Mouse (Mus musculus) layer of hippocampus, postnatal 25 days (tissue): ENCODE measurements at regions not wholly inside any gene's neighbourhood (a gene's known extent, or its start where the extent isn't known, plus 50 kb on each side); places are given as distances from the start of the nearest gene placed in this dataset.

Experiments used
- DNase-seq, 2 experiments: peaks; one replicate each; pipeline ENCODE4 v3.0.0; 2022; ENCODE audit warnings: mixed read lengths in 2 of 2, low spot score in 1 of 2; ENCODE audit errors: extremely low spot score in 1 of 2

DNA sequence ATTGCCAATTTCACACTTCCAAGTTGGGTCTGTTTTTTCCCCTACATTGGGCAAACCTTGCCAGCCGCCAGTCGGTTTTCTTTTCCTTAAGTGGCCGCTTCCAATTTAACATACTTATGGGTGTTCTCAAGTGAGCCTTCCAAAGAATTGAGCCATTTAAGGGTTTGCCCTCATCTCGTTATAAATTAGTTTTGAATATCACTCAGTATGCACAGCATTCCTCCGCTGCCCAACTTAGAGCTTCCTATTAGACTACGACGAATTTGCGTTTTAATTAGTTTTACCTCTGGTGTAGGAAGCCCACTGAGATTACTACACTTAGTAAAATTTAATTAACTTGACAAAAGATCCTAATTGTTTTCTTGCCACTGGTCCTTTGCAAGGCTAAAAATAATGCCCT, 209.9 kb downstream of the Cdh11 start:
- no peak for DNase-seq

DNA sequence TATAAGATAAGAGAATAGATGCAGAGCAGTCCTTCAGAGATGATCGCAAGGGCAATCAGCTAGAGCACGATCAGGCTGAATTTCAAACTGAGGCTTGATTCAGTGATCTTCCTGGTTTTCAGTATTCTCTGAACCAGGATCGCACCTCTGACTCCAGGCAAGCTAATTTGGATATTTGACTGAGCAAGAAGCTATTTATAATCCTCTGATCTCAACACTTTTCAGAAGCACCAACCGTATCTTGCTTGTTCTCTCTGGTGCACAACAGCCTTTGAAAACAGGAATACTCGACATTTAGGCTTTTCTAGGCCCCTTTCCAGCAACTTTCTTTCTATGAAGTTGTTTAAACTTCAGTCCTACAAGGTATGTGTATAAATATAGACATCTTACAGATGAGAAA, 217.7 kb downstream of the Cdh11 start:
- no peak for DNase-seq

DNA sequence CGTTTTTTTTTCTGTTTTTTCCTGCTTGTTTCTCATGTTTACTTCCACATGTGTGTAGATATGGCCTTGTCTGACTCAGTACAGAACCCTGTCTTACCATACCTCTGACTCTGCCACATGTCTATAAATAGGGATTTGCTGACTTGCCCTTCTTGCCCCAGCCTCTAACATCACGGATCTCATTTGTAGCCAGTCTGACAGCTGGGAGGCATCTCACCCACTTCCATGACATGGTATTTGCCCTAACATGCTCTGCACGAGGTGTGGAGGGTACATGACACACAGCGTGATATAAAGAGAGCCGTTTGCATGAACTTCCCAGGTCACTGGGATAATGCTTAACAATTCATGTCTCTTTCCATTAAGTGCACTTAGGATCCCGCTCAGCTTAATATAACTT, 231.2 kb downstream of the Cdh11 start:
- DNase-seq, result no peak

DNA sequence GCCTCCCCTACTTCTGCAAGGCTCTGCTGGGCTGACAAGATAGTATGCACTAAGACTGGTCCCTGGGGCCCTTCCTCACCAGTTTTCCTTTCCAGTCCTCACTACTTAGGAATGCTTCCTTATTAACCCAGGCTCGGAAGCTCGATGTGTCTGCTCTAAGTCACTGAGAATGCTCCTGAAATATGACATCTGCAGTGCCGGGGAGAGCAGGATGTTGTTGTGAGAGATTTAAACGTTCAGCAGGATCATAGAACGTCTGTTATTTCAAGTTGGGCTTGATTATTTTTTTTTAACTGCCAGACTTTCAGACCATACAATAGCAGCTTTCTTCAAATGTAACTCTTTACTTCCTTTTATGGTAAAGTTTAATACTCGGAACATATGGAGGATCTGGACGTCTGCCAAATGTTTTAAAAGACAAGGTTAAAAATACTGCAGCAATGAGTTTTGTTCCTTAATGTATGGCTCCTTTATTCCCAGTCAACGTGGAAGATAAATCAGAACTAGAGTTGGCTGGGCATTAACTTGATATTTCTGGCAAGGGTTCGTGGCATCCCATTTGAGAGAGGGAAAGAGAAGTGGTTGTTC, 232.0 kb downstream of the Cdh11 start:
- DNase-seq, result peak in 1 of 2 experiments; percentile 10

DNA sequence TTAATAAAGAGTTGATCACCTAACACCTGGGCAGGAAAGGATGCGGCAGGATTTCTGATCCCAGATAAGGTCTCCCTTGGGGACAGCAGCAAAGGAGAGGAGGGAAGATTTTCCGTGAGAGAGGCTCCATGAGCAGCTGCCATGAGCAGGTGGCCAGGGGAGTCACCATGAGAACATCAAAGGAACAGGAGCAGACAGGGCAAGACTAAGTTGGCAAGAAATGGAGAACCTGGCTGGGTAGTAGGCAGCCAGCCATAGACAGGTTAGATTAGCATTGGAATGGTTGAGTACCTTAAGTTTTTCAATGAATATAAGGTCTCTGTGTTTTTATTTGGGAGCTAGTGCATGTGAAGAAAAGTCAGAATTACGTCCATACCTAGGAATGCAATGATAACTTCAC, 246.6 kb downstream of the Cdh11 start:
- DNase-seq, result no peak

GRCm38 (mm10) chr8:102538068-102538467, 247.4 kb downstream of the Cdh11 start:
- no peak for DNase-seq

DNA sequence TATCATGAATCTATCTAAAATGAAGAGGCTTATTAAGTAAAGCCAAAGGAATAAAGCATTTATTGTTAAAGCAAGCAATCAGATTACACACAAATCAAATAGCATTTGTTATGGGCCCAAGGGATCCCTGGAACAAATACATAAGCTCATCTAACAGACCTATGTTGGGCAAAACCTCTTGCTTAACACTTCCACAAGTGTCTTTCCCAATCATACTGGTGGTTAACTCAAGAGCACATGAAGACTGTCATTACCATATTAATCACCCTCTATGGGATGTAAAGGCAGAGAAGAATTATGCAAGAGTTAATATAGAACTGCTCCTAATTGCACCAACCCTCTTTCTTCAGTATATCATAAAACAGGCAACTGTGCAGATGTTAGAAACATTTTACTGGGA, 267.0 kb downstream of the Cdh11 start:
- DNase-seq, result no peak

- peak in 1 of 2 experiments; percentile 13 for DNase-seq
These were observed 269.7 kb downstream of the Cdh11 start for GRCm38 (mm10) chr8:102515748-102516147.

DNA sequence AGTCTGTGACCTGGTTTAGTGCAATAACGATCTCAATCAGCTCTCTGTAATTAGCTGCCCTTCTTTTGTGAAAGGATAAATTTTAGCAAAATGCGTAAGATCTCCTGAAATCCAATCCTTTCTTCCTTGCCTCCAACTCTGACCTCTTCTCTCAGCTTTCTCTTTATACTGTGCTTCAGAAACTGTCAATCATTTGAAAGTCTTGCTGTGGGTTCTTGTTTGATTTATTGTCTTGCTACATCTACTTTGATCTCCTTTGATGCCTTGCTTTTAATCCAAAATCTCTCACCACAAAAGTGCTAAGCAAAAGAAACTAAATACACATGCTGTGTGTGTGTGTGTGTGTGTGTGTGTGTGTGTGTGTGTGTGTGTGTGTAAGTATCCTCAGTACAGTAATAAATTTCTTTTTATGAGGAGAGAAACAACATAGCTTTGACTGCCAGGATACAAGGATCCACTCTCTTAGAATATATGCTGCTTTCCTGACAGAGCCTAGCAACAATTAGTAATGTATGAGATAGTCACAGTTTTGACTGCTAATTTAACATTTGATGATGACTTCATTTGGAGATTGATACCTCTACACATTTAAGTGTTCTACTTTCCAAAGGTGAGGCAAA, 270.5 kb downstream of the Cdh11 start:
- DNase-seq, result no peak

DNA sequence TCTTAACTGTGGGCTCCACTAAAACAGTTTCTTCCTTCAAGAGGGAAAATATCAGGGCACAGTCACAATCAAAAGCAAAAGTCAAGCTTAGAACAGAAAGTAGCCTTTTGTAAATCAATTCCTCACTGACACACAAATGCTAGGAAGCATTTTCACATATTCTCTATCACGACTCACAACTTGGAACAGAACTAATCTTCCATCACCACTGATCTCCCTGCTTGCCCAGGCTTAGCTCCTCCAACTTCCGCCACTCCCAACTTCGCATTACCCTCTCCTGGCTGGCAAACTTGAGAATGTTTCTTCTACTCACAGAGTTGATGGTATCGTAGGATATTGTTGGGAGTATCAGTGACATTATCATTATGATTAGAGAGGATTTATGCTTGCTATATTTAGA, 284.7 kb downstream of the Cdh11 start:
- no peak for DNase-seq

GRCm38 (mm10) chr8:102500202-102500601, 285.2 kb downstream of the Cdh11 start:
- no peak for DNase-seq

- DNase-seq, result no peak
These were observed 286.4 kb downstream of the Cdh11 start for GRCm38 (mm10) chr8:102499091-102499490.

DNA sequence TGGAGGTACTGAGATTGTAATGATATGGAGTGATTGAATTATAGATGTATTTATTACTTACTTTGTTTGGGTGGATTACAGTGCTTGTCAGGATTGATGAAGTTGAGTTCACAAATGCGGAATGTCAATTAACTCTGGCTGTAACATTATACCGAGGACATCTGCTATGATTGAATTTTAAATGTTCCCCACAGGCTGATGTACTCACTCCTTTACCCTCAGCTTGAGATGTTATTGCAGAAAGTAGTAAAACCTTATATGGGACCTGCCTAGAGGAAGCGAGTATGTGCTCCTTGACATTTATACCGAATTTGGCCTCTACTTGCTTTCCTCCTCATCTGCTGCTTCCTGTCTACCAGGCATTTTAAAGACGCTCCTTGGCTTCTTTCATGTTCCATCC, 288.3 kb downstream of the Cdh11 start:
- DNase-seq, result no peak

DNA sequence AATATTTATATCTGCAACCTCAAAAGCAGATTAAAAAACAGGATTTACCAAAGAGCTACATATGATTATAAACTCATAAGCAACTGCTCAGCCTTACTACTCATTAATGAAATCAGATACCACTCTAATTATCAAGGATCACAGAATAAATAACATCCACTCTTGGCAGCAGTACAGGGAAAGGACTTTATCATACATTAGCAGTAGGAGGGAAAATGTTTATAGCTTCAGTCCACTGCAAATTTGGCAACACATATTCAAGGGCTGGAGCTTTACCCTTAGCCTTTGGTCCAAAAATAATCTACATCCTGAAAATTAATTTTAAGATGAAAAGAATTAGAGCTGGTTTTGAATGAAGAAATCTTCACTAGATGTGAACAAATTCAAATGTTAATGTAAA, 288.7 kb downstream of the Cdh11 start:
- no peak for DNase-seq

GRCm38 (mm10) chr8:102496021-102496420, 289.4 kb downstream of the Cdh11 start:
- no peak for DNase-seq

DNA sequence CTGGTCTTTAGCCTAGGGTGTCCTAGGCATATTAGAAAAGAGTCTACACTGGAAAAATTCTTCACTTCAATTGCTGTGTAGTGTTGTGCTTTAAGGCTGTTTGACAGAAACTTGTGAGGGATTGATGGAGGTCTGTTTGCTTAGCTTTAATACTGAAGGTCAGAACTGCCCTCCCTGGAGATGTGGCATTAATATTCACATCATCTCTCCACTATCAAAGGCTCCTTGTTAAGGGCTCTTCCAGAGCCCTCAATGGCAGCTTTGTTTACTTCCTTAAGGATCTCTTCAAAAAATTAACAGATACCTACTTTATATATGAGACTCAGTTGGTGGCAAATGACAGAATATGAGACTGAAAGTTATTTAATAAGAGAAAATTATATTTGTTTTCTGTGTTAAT, 294.4 kb downstream of the Cdh11 start:
- DNase-seq, result no peak

GRCm38 (mm10) chr8:102488284-102488683, 297.2 kb downstream of the Cdh11 start:
- DNase-seq, result no peak

DNA sequence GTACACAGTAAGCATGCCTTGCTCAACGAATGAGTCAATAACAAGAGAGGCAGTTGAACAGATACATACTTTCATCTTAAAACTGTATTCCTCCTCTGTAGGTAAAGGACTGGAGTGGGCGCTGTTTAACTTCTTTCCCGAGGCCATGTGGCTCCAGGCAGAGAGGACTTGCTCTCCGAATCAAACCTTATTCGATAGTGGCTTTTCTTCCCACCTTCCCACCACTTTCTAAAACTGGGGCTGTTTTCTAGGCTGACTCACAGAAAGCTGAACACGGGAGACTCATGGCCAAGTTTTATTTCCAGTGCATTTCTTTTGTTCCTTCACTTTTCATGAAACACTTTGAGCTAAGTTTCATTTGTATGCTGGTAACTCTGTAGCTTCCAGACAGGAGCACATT, 297.6 kb downstream of the Cdh11 start:
- no peak for DNase-seq

DNA sequence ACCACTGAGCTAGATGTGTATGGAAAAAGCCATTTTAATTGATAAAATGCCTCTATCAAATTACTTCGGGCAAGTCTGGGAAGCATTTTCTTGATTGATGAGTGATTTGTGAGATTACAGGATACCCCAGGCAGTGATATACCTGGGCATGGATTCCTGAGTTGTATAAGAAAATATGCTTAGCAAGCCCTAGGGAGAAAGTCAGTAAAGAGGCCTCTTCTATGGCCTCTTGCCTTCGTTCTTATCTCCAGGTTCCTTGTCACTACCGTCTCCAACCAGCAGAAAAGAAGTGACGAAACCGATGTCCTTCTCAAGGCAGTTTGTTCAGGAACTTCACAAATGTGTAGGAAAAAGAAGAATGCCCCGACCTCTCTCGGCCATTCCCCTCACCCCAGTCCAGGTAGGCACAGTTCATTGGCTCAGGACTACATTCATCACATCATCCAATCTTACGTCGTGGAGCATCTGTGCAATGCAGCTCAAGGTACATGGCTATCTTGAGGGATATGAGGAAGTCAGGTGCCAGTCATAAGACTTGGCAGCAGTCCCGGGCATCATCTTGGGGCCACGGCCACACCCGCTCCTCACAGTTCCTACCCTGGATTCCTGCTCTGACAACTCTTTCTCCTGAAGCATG, 310.2 kb downstream of the Cdh11 start:
- DNase-seq, result no peak

DNA sequence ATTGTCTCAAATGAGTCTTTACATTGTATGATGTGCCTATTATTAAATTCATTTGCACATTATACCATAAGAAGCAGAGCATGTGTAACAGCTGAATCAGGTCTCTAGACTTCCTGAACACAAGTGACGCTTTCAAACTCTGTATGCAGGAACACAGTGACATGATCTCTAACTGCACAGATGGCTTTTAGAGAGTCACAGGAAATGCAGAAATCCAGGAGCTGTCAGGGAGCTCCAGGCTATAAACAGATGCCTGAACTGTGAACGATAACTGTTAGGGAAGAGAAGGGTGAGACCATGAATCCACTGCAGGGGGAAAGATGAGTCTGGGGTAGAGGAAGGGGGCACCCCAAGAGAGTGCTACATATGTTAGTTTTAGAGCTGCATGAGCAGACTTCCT, 311.2 kb downstream of the Cdh11 start:
- DNase-seq, result no peak

- no peak for DNase-seq
These were observed 314.1 kb downstream of the Cdh11 start for GRCm38 (mm10) chr8:102471352-102471751.

DNA sequence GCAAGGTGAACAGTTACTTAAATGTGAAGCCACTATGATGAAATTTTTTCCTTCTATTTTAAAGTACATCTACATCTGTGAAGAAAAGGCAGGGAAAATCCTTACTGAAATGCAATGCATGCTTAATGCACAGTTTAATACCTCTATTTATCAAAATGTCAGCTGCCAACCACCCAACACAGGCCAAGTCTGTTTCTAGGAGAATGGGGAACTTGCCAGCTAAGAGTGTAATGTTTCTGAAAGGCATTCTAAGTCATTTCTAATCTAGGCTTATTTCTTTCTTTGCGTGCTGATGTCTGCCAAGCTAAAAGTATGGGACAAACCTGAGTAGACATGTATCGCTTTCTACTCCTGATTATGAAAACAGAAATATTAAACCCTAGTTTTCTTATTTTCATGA, 322.8 kb downstream of the Cdh11 start:
- DNase-seq, result no peak
